Mouse (Mus musculus) lung, postnatal 0 days (tissue): ENCODE measurements at regions not wholly inside any gene's neighbourhood (a gene's known extent, or its start where the extent isn't known, plus 50 kb on each side); places are given as distances from the start of the nearest gene placed in this dataset.

Experiments
- ATAC-seq: fragments of 200-750 bp; cut with Nextera tagmentation; 2 replicates; pipeline ENCODE4 v1.8.0; 2017; ENCODE audit warnings: moderate library complexity
- DNase-seq: peaks from one replicate; pipeline ENCODE4 v3.0.0-alpha.2; 2016; ENCODE audit warnings: low spot score
- H3K27ac ChIP-seq: fragments of 300-500 bp; sonication (generic); 2 replicates; pipeline ENCODE4 v1.5.1; 2014; ENCODE audit warnings: antibody characterized with exemption, mild to moderate bottlenecking, low read length, mixed read lengths
- H3K27me3 ChIP-seq: fragments of 300-500 bp; sonication (generic); replicated peaks from 2 replicates; pipeline ENCODE4 v1.6.1; 2014; ENCODE audit warnings: low read length, mixed read lengths; ENCODE audit not compliant: insufficient read depth
- H3K36me3 ChIP-seq: fragments of 300-500 bp; sonication (generic); 2 replicates; pipeline ENCODE4 v1.6.1; 2014; ENCODE audit warnings: low read length, mixed read lengths; ENCODE audit not compliant: insufficient read depth
- H3K4me1 ChIP-seq: fragments of 300-500 bp; sonication (generic); 2 replicates; pipeline ENCODE4 v1.6.1; 2014; ENCODE audit warnings: antibody characterized with exemption, low read depth, low read length, mixed read lengths; ENCODE audit not compliant: insufficient read depth
- H3K4me2 ChIP-seq: fragments of 300-500 bp; sonication (generic); replicated peaks from 2 replicates; pipeline ENCODE4 v1.6.1; 2014; ENCODE audit warnings: low read depth, mild to moderate bottlenecking, low read length, moderate library complexity, mixed read lengths
- H3K4me3 ChIP-seq: fragments of 300-500 bp; sonication (generic); 2 replicates; pipeline ENCODE4 v1.5.1; 2014; ENCODE audit warnings: low read depth, low read length
- H3K9ac ChIP-seq: fragments of 300-500 bp; sonication (generic); replicated peaks from 2 replicates; pipeline ENCODE4 v1.6.1; 2014; ENCODE audit warnings: low read depth, mild to moderate bottlenecking
- H3K9me3 ChIP-seq: fragments of 300-500 bp; sonication (generic); 2 replicates; pipeline ENCODE4 v1.6.1; 2016; ENCODE audit warnings: low read length, mixed read lengths
- CTCF ChIP-seq: IDR thresholded peaks from 2 replicates; pipeline ENCODE4 v1.5.1; 2016; ENCODE audit warnings: antibody characterized with exemption, mild to moderate bottlenecking
- EP300 ChIP-seq: IDR thresholded peaks from 2 replicates; pipeline ENCODE4 v1.6.1; 2016; ENCODE audit warnings: antibody characterized with exemption, mild to moderate bottlenecking, control low read depth
- WGBS: fragments of 180-500 bp; shearing (Covaris S2); extraction: QIAGEN DNeasy Blood & Tissue Kit; methylation state at CpG from one replicate; pipeline ENCODE4 v1.1.7; 2014; 5-methylcytosine and 5-hydroxymethylcytosine counted together

- DNase-seq (no peak), ATAC-seq (no peak)
- no peaks in the 10 kb centered on the region for H3K27me3 ChIP-seq
- H3K4me1 ChIP-seq: no peaks in the 10 kb centered on the region
- no peak overlapping the region for H3K27ac ChIP-seq
- no peaks in the 10 kb centered on the region for H3K36me3 ChIP-seq
- no peak overlapping the region for H3K4me3 ChIP-seq
- WGBS: 47% methylated on average over 4 of the region's 4 CpGs
- no peak for TF ChIP-seq EP300
- TF ChIP-seq CTCF: peak; percentile 57
- H3K4me2 ChIP-seq: no peak overlapping the region
- H3K9me3 ChIP-seq: no peaks in the 10 kb centered on the region
- H3K9ac ChIP-seq: no peak overlapping the region
Measured at GRCm38 (mm10) chrX:19285773-19286172, 195.3 kb downstream of the Tex13c3 start.

DNA sequence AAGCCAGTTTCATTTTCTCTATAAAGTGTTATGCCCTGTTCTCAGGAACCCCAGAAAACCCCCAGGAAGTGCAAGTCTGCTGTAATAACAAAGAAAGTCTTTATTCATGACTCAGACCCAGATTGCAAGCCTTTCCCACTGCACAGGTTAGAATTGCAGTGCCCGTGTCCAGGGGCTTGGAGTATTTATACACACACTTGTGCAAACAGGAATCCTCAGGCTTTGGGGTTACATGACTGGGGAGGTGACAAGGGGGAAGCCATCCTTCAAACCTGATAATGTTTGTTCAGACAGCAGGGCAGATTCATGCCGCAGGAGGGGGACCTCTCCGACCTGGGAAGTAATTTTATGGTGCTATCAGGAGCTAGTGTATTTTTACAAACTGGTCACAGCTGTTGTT, 198.0 kb downstream of the Tex13c3 start:
- Histone ChIP-seq H3K9me3 (no peaks in the 10 kb centered on the region), H3K4me1 (no peaks in the 10 kb centered on the region), H3K27ac (no peak overlapping the region), H3K27me3 (no peaks in the 10 kb centered on the region), H3K4me2 (no peak overlapping the region), H3K4me3 (no peak overlapping the region), H3K36me3 (no peaks in the 10 kb centered on the region), H3K9ac (no peak overlapping the region)
- DNase-seq (no peak), ATAC-seq (no peak)
- TF ChIP-seq CTCF (no peak), EP300 (no peak)
- WGBS: 23% methylated on average over 3 of the region's 3 CpGs

GRCm38 (mm10) chrX:19264237-19264636, 216.9 kb downstream of the Tex13c3 start:
- Histone ChIP-seq H3K27ac (no peak overlapping the region), H3K9ac (no peak overlapping the region), H3K4me3 (no peak overlapping the region), H3K36me3 (no peaks in the 10 kb centered on the region), H3K4me1 (no peaks in the 10 kb centered on the region), H3K9me3 (no peaks in the 10 kb centered on the region), H3K27me3 (no peaks in the 10 kb centered on the region), H3K4me2 (no peak overlapping the region)
- TF ChIP-seq CTCF: no peak
- TF ChIP-seq EP300: no peak
- ATAC-seq (no peak), DNase-seq (no peak)

DNA sequence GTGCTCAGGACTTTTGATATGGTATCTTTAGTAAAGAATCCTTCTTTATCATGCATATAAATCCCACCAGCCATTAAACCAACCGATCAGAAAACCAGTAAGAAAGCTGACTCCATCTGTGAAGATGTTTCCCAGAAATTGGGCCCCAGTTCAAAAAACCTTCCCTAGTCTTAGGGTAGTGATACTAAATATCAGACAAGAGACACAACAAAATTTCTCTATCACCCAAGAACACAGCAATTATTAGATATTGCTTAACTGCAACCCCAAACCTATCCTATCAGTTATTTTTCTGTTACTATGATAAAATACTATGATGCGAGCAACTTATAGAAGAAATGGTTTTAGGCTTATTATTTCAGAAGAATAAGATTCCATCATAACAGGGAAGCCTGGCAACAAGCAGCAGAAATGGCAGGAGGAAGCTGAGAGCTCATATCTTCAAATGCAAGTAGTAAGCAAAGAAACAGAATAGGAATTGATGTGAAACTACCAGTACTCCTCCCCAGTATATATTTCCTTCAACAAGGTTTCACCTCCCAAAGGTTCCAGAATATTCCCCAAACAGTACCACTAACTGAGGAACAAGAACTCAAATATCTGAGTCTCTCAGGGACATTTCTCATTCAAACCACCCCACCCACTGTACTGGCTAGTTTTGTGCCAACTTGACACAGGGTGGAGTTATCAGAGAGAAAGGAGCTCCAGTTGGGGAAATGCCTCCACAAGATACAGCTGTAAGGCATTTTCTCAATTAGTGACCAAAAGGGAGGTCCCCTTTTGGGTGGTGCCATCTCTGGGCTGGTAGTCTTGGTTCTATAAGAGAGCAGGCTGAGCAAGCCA, 234.1 kb downstream of the Tex13c3 start:
- H3K9me3 ChIP-seq: no peaks in the 10 kb centered on the region
- H3K27me3 ChIP-seq: no peaks in the 10 kb centered on the region
- no peak overlapping the region for H3K9ac ChIP-seq
- ATAC-seq: no peak
- H3K4me1 ChIP-seq: no peaks in the 10 kb centered on the region
- no peak for TF ChIP-seq CTCF
- TF ChIP-seq EP300: no peak
- DNase-seq: no peak
- H3K27ac ChIP-seq: no peak overlapping the region
- no peak overlapping the region for H3K4me3 ChIP-seq
- 84% methylated on average over 2 of the region's 2 CpGs for WGBS
- no peaks in the 10 kb centered on the region for H3K36me3 ChIP-seq
- no peak overlapping the region for H3K4me2 ChIP-seq

DNA sequence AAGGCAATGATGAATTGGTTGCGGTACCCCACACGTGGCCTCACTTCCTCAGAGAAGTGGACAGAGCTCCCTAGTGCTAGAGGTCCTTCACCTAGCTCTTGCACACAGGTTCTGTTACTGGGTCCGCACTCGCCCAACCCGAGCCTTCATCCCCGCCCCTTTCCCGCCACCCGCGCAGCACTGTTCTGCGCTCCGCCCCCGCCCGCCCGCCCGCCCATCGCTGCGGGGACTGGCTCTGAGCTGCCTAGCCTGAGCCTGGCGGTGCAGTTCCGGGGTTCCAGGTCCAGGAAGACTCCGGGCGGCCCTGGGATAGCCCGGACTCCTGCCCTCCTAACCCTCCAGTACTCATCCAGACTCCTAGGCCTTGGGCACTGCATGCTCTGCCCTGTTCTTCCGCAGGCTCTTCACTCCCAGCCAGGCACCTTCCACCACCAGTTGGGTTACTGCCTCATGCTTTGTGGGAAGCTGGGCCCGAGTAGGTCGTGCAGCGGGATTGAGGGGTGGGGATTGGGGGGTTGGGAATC, 243.3 kb downstream of the Tex13c3 start:
- DNase-seq (peak; percentile 54), ATAC-seq (peak; percentile 93)
- Histone ChIP-seq H3K27me3 (no peaks in the 10 kb centered on the region), H3K9me3 (no peaks in the 10 kb centered on the region), H3K4me3 (peak overlapping the region; percentile 43), H3K27ac (no peak overlapping the region), H3K4me2 (peak overlapping the region; percentile 67), H3K4me1 (no peaks in the 10 kb centered on the region), H3K36me3 (no peaks in the 10 kb centered on the region), H3K9ac (no peak overlapping the region)
- TF ChIP-seq CTCF (no peak), EP300 (no peak)
- WGBS: 13% methylated on average over 7 of the region's 26 CpGs

- H3K36me3 ChIP-seq: no peaks in the 10 kb centered on the region
- no peaks in the 10 kb centered on the region for H3K27me3 ChIP-seq
- peak overlapping the region; percentile 67 for H3K4me2 ChIP-seq
- no peak overlapping the region for H3K9ac ChIP-seq
- no peaks in the 10 kb centered on the region for H3K9me3 ChIP-seq
- TF ChIP-seq CTCF (no peak), EP300 (no peak)
- WGBS: 21% methylated on average over 28 of the region's 31 CpGs
- no peaks in the 10 kb centered on the region for H3K4me1 ChIP-seq
- ATAC-seq (peak; percentile 59), DNase-seq (peak; percentile 11)
- H3K4me3 ChIP-seq: peak overlapping the region; percentile 43
- no peak overlapping the region for H3K27ac ChIP-seq
Measured at GRCm38 (mm10) chrX:19237048-19237737, 243.9 kb downstream of the Tex13c3 start.
